Comparison of ENCODE assay signal across 20 mouse cellular contexts in genomic region chr10:62258298-62258697, GRCm38 (mm10). TPM values are rescaled to one million over a fixed set of nuclear protein-coding genes. Genes with fewer than 3 reads are reported as not detected.
"Had no signal": no experiment of that assay in that cellular context is flagged by ENCODE, and none has a peak within 500 bp of the region (broad histone marks: within the 10 kb centered on the region; RNA-seq: fewer than 3 reads in every experiment).

No protein-coding gene starts in this region.

- H3K36me3 ChIP-seq: lung, embryonic 15.5 days; midbrain, embryonic 10.5 days; midbrain, embryonic 12.5 days; neural tube, embryonic 12.5 days had no signal

- H3K9ac ChIP-seq: liver, embryonic 14.5 days; lung, embryonic 15.5 days; midbrain, embryonic 12.5 days; neural tube, embryonic 12.5 days had no signal

- H3K9me3 ChIP-seq: lung, embryonic 15.5 days; midbrain, embryonic 10.5 days; midbrain, embryonic 12.5 days; neural tube, embryonic 12.5 days had no signal

- DNase-seq: lung, adult 18-20 months; lung, postnatal 10 days; lung, postnatal 4 days; midbrain, embryonic 14.5 days; retina, postnatal 1 day; right cerebral cortex, adult 18-20 months; right cerebral cortex, postnatal 25 days; right cerebral cortex, postnatal 4 days; spleen, adult 18-20 months; thymus, adult 18-20 months; thymus, postnatal 14 days; thymus, postnatal 36 days had no signal

- H3K4me2 ChIP-seq: lung, embryonic 15.5 days; midbrain, embryonic 12.5 days; neural tube, embryonic 12.5 days had no signal

- H3K27ac ChIP-seq: liver, embryonic 14.5 days; lung, embryonic 15.5 days; midbrain, embryonic 10.5 days; midbrain, embryonic 12.5 days; neural tube, embryonic 12.5 days had no signal

- H3K4me1 ChIP-seq: lung, embryonic 15.5 days; midbrain, embryonic 10.5 days; midbrain, embryonic 12.5 days; neural tube, embryonic 12.5 days had no signal

- ATAC-seq: midbrain, embryonic 16.5 days had no signal

- H3K4me3 ChIP-seq: lung, embryonic 15.5 days; midbrain, embryonic 10.5 days; midbrain, embryonic 12.5 days; neural tube, embryonic 12.5 days had no signal

- H3K27me3 ChIP-seq: lung, embryonic 15.5 days; neural tube, embryonic 12.5 days had no signal

RNA-seq across cellular contexts. Expression of gene Tacr2, which starts 6.1 kb away (rescaled TPM):
- total RNA-seq: megakaryocyte, adult 5-6 weeks; megakaryocyte-erythroid progenitor cell, adult 5-6 weeks had no signal
- polyA plus RNA-seq: liver, embryonic 14.5 days; midbrain, embryonic 10.5 days; midbrain, embryonic 12.5 days; midbrain, embryonic 14.5 days; midbrain, embryonic 16.5 days; neural tube, embryonic 12.5 days had no signal
